Mouse (Mus musculus): Measurements from ENCODE around the gene Parp9. TPM values are rescaled to one million over a fixed set of nuclear protein-coding genes. Genes with fewer than 3 reads are reported as not detected.
"Not testable (repeated sequence)": the region's sequence is repeated elsewhere in the genome, so short reads cannot be mapped to it uniquely, and the experiment has no call there.

Parp9 gene
- total RNA-seq, 2 experiments from 2014 or later, result 11.9 to 12.8 TPM

- DNase-seq, result peak in 1 of 2 experiments; percentile 58
- intact Hi-C loops (cut with DNase I), result loop anchor here (2.0 to 5.0 kb wide), 2 partner anchors 45 to 89 kb away; partner anchors contain the start of genes Ccdc58, Dtx3l, Fam162a and Parp9
Observed at GRCm38 (mm10) chr16:35983517-35984101, 45.3 kb downstream of the Parp9 start.

- intact Hi-C loops (cut with DNase I), result loop anchor here (5.0 kb wide), 1 partner anchor 88 kb away; the partner anchor contains the start of genes Ccdc58 and Fam162a
- DNase-seq, result no peak
Observed at GRCm38 (mm10) chr16:35984471-35984870, 46.2 kb downstream of the Parp9 start.

GRCm38 (mm10) chr16:35987930-35988329 lies 49.7 kb downstream of the Parp9 start:
- no peak for DNase-seq
- intact Hi-C loops (cut with DNase I), result no loop called here

GRCm38 (mm10) chr16:35992391-35992790 lies 54.1 kb downstream of the Parp9 start:
- intact Hi-C loops (cut with DNase I), result no loop called here

GRCm38 (mm10) chr16:35993316-35993715 lies 55.0 kb downstream of the Parp9 start:
- no peak for DNase-seq
- intact Hi-C loops (cut with DNase I), result no loop called here

More at GRCm38 (mm10) chr16:35992391-35992790, 54.1 kb downstream of the Parp9 start:
- no peak for DNase-seq

- DNase-seq; intact Hi-C loops (cut with DNase I): not testable (repeated sequence)
Observed at GRCm38 (mm10) chr16:35998852-35999251, 60.6 kb downstream of the Parp9 start.

GRCm38 (mm10) chr16:36008396-36008795 lies 70.1 kb downstream of the Parp9 start:
- no peak for DNase-seq
- intact Hi-C loops (cut with DNase I), result no loop called here

- intact Hi-C loops (cut with DNase I), result no loop called here
- DNase-seq, result no peak
Observed at GRCm38 (mm10) chr16:36016335-36016734, 78.1 kb downstream of the Parp9 start.

Other genes starting within 250 kb of the Parp9 start
- 10 to 100 TPM; 64.2 to 70.4 TPM for gene Dirc2, start 169.1 kb upstream of the Parp9 start, total RNA-seq (2021)
- gene Hspbap1, start 168.1 kb upstream of the Parp9 start, total RNA-seq (2021), result 1 to 10 TPM; 2.8 to 3.0 TPM
- gene Parp14, start 66.9 kb upstream of the Parp9 start, total RNA-seq (2021), result 10 to 100 TPM in 1 of 2 experiments, 1 to 10 TPM in 1; 9.9 to 16.2 TPM
- gene Dtx3l, start 681 bp downstream of the Parp9 start, total RNA-seq (2021), result 10 to 100 TPM in 1 of 2 experiments, 1 to 10 TPM in 1; 9.8 to 12.6 TPM
- gene Kpna1, start 40.3 kb downstream of the Parp9 start, total RNA-seq (2021), result 100 to 1,000 TPM; 121 to 128 TPM
- 1 to 10 TPM; 2.7 to 3.2 TPM for gene Wdr5b, start 102.7 kb downstream of the Parp9 start, total RNA-seq (2021)
- gene Fam162a, start 133.1 kb downstream of the Parp9 start, total RNA-seq (2021), result 100 to 1,000 TPM; 230 to 246 TPM
- gene Ccdc58, start 133.2 kb downstream of the Parp9 start, total RNA-seq (2021), result 10 to 100 TPM; 29.0 to 29.1 TPM
- not detected for gene Csta1, start 192.8 kb downstream of the Parp9 start, total RNA-seq (2021)
- not detected for gene Stfa2l1, start 218.3 kb downstream of the Parp9 start, total RNA-seq (2021)
- not detected for gene Gm5483, start 245.7 kb downstream of the Parp9 start, total RNA-seq (2021)

Measured in heart, postnatal 36 days (tissue).